Mouse (Mus musculus): Measurements from ENCODE around the gene Gatad2a. TPM values are rescaled to one million over a fixed set of nuclear protein-coding genes. Genes with fewer than 3 reads are reported as not detected.

The Gatad2a gene
- polyA plus RNA-seq, 1 experiment from 2014 or later, result 24.8 TPM

DNA sequence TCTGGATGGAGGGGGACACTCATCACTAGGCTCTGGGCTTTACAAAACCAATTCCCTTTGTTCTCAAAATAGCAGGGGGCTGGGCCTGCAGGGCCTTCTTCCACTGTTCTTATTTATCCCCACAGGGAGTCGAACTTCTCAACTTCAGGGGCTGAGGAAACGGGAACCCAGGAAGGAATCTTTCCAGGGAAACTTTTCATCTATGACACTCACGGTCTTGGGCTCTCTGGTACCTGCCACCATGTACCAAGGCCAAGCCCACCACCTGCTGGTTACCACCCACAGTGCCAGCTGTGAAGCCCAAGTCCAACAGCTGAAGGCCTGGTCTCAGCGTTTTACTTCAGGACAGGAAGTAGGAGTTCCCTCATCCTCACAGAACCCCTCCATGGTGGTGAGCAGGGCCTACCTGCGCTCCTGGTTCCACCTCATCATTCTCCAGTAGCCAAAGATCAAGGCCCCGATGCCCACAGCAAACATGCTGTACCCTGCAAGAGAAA lies 101.3 kb downstream of the Gatad2a start:
- no peak overlapping the region for H3K27ac ChIP-seq (replicated peaks)
- H3K27me3 ChIP-seq (replicated peaks), result peaks cover 6% of the 10 kb centered on the region
- peaks cover 61% of the 10 kb centered on the region for H3K4me1 ChIP-seq
- no peak for ATAC-seq (ENCODE audit: low FRiP score)
- WGBS, result 52% methylated on average over 6 of the region's 6 CpGs
- no peaks in the 10 kb centered on the region for H3K9me3 ChIP-seq (replicated peaks)
- H3K9ac ChIP-seq (replicated peaks), result no peak overlapping the region
- H3K36me3 ChIP-seq, result peaks cover 6% of the 10 kb centered on the region; the same call in 1 of the 2 replicates
- no peak overlapping the region for H3K4me2 ChIP-seq
- no peak overlapping the region for H3K4me3 ChIP-seq (replicated peaks)

- Histone ChIP-seq H3K4me2 (no peak overlapping the region), H3K9ac (replicated peaks) (no peak overlapping the region), H3K27ac (replicated peaks) (no peak overlapping the region), H3K27me3 (replicated peaks) (peaks cover 17% of the 10 kb centered on the region), H3K36me3 (peaks cover 6% of the 10 kb centered on the region; the same call in 1 of the 2 replicates), H3K4me1 (peaks cover 58% of the 10 kb centered on the region), H3K9me3 (replicated peaks) (no peaks in the 10 kb centered on the region), H3K4me3 (replicated peaks) (no peak overlapping the region)
- no peak for ATAC-seq (ENCODE audit: low FRiP score)
- 45% methylated on average over 17 of the region's 17 CpGs for WGBS
These were observed 102.3 kb downstream of the Gatad2a start for GRCm38 (mm10) chr8:69893863-69894262.

GRCm38 (mm10) chr8:69890813-69891241 lies 105.4 kb downstream of the Gatad2a start:
- 38% methylated on average over 19 of the region's 19 CpGs for whole genome bisulfite sequencing
- peaks cover 46% of the 10 kb centered on the region for H3K27me3 ChIP-seq (replicated peaks)
- H3K27ac ChIP-seq (replicated peaks), result 0 out of 2 replicates have a peak overlapping the region, but pooled peaks have one; percentile 2
- H3K4me1 ChIP-seq, result peaks cover 54% of the 10 kb centered on the region
- no peak overlapping the region; the same call in 1 of the 2 replicates for H3K9ac ChIP-seq (replicated peaks)
- peak overlapping the region; percentile 31; the same call in 1 of the 2 replicates for H3K4me2 ChIP-seq
- 0 out of 2 replicates have a peak overlapping the region, but pooled peaks have one; percentile 5 for H3K4me3 ChIP-seq (replicated peaks)
- peaks cover 6% of the 10 kb centered on the region; the same call in 1 of the 2 replicates for H3K36me3 ChIP-seq
- ATAC-seq (ENCODE audit: low FRiP score), result no peak
- no peaks in the 10 kb centered on the region for H3K9me3 ChIP-seq (replicated peaks)

DNA sequence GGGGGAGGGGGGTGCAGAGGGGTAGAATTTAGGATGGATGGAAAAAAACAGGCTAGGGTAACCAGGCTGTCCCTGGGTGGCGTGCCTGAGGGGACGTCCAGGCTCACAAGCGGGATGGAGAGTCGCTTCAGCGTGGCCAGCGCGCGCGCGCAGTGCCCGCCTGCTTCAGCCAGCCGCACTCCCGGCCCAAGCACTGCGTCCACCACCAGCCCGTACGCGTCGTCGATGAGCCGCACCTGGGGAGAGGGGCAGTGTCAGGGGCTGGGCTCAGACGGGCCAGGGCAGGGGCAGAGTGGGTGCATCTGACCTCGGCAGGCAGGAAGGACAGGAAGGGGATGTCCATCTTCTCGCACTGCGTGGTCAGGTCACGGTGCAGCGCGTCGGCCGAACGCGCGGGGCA lies 107.3 kb downstream of the Gatad2a start:
- H3K9ac ChIP-seq (replicated peaks), result no peak overlapping the region

DNA sequence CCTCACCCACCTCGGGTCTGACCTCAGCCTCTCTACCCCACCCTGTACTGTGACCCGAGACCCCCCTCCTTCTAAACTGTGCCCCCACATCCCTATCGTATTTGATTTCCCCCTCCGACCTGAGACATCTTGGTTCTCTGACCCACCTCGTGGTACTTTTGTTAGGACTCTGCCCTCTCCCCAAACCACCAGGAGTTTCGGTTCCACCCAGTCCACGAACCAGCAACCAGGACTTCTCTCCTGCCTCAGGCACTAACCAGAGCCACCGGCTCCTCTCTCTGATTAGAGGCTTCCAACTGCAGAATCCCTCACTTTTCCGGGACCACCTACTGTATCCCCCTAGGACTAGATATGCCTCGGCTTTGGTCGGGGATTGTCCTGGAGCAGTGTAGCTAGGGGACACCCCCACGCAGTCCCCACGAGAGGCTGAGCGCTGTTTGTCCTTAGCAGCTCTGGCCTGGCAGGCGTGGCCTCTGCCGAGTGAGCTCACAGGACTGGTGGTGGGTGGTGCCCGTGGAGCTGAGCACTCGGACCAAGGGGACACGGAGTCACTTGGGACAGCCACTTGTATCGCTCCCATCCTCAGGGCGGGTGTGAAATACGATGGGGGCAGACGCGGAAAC lies 107.8 kb downstream of the Gatad2a start:
- H3K27ac ChIP-seq (replicated peaks), result no peak overlapping the region
- peaks cover 71% of the 10 kb centered on the region for H3K27me3 ChIP-seq (replicated peaks)
- WGBS, result 6% methylated on average over 24 of the region's 24 CpGs
- peaks cover 41% of the 10 kb centered on the region for H3K4me1 ChIP-seq
- H3K9me3 ChIP-seq (replicated peaks), result no peaks in the 10 kb centered on the region
- H3K4me2 ChIP-seq, result peak overlapping the region; percentile 55
- no peaks in the 10 kb centered on the region for H3K36me3 ChIP-seq
- no peak overlapping the region for H3K9ac ChIP-seq (replicated peaks)
- ATAC-seq (ENCODE audit: low FRiP score), result no peak
- peak overlapping the region; percentile 24 for H3K4me3 ChIP-seq (replicated peaks)

More for the DNA sequence above, 107.3 kb downstream of the Gatad2a start:
- Histone ChIP-seq H3K4me3 (replicated peaks) (peak overlapping the region; percentile 24), H3K4me2 (peak overlapping the region; percentile 55), H3K36me3 (peaks cover 3% of the 10 kb centered on the region; the same call in 1 of the 2 replicates), H3K9me3 (replicated peaks) (no peaks in the 10 kb centered on the region), H3K4me1 (peaks cover 40% of the 10 kb centered on the region), H3K27me3 (replicated peaks) (peaks cover 66% of the 10 kb centered on the region), H3K27ac (replicated peaks) (no peak overlapping the region)
- ATAC-seq (ENCODE audit: low FRiP score), result 0 out of 2 replicates have a peak, but pooled peaks have one; percentile 11
- 3% methylated on average over 32 of the region's 32 CpGs for WGBS

DNA sequence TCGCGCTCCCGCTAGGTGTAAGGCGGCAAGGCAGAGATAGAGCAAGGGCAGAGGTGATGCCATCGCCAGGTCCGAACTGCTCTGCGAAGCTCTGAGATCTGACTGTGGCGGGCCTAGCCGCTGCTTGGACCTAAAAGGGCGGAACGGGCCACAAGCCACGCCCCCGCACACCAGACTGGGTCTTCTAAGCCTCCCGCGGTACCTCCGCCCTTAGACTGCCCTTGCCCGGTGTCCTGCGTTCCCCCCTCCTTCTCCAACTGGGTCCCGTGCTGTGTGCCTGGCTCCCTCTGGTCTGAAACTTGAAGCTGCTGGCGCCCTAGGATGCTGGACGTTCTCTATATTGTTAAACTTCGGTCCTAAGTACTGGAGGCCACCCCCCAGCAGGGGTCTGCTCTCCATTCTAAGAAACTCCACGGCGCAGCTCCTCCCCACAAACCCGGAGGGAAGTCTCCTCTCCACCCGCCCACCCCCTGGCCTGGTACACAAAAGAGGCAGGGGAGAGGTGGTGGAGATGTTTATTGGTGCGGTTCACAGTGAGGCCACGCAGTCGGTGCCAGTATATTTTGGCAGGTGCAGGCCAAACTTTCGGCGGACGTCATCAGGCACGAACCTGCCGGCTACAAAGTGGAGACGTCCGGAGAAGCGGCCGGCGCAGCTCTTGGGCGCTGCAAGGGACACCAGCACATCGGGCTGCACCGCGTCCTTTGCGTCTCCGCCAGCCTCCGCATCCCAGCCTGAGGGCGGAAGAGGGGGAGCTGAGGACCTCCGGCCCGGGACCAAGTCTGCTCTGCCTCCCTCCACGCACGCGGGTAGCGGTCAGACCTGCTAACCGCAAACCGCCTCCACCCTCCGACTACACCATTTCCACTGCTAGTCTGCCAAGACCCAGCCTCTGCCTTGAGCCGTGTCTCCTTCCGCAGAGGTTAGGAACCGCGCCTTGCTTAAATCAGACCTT lies 108.6 kb downstream of the Gatad2a start, which contains the start of gene Cilp2:
Gene Cilp2 (minus strand): TSS at position 399 of the 955 bp plus-strand sequence.
- Histone ChIP-seq H3K4me3 (replicated peaks) (peak within 1 kb of the TSS; percentile 24), H3K27me3 (replicated peaks) (peaks cover 79% of the 10 kb centered on the region), H3K9ac (replicated peaks) (no peak within 1 kb of the TSS), H3K4me2 (peak within 1 kb of the TSS; percentile 55), H3K27ac (replicated peaks) (no peak within 1 kb of the TSS), H3K36me3 (no peaks in the 10 kb centered on the region), H3K9me3 (replicated peaks) (no peaks in the 10 kb centered on the region), H3K4me1 (peaks cover 49% of the 10 kb centered on the region)
- 1% methylated on average over 59 of the region's 60 CpGs for WGBS
- no peak for ATAC-seq (ENCODE audit: low FRiP score)

DNA sequence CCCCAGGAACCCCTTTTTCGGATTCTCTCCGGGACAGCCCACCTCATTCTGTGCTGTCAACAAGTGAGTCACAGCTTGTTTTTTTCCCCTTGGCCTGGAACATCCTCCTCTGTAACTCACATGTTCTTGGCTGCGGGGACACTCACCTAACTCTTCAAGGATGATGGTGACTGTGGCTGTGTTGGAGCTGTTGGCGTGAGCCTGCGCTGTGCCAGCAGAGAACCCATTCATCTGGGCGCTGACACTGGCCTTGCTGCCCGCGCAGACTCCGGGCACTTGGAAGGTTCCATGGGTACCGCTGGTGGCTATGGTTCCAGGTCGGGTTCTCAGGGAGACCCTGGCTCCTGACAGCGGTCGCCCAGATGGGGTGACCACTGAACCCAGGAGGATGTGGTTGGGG lies 112.0 kb downstream of the Gatad2a start:
- Histone ChIP-seq H3K36me3 (no peaks in the 10 kb centered on the region), H3K9ac (replicated peaks) (no peak overlapping the region), H3K4me1 (peaks cover 70% of the 10 kb centered on the region), H3K4me2 (no peak overlapping the region), H3K27me3 (replicated peaks) (peaks cover 99% of the 10 kb centered on the region), H3K9me3 (replicated peaks) (no peaks in the 10 kb centered on the region), H3K27ac (replicated peaks) (no peak overlapping the region), H3K4me3 (replicated peaks) (no peak overlapping the region)
- ATAC-seq (ENCODE audit: low FRiP score), result no peak
- 54% methylated on average over 13 of the region's 13 CpGs for whole genome bisulfite sequencing

DNA sequence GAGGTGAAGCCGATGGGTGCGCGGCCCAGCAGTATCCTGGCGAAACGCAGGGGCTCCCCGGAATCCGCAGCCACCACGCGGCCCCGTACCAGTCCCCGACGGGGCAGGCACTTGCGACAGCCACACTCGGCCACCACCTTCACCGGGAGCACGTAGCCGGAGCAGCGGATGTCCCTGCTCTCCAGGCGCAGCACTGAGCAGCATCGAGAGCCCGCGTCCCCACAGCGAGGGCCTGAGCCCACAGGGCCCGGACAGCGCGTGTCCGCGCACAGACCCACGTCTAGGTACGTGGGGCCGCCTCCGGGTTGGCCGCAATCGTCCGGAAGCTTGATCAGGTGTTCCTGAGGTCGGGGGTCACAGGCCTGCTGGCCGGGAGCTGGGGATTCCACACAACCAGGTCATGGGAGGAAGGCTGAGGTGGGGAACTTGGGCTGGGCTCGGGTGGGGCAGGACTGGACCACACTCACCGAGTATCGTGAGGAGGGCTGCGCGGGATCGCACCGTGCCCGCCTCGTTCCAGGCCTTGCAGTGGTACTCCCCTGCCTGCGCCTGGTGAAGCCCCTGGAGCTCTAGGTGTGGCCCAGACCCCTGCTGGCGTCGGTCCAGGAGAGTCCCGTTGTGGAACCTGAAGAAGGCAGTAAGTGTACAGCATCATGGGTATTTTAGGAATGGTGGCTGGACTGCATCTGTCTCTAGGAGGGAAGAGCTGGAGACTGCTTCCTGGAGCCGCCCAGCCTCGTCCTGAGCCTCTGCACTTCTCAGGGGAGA lies 113.2 kb downstream of the Gatad2a start:
- no peak overlapping the region for H3K27ac ChIP-seq (replicated peaks)
- peaks cover 59% of the 10 kb centered on the region for H3K4me1 ChIP-seq
- no peaks in the 10 kb centered on the region for H3K9me3 ChIP-seq (replicated peaks)
- peak overlapping the region; percentile 56 for H3K4me2 ChIP-seq
- WGBS, result 15% methylated on average over 52 of the region's 52 CpGs
- 0 out of 2 replicates have a peak overlapping the region, but pooled peaks have one; percentile 34 for H3K9ac ChIP-seq (replicated peaks)
- peak overlapping the region; percentile 49 for H3K4me3 ChIP-seq (replicated peaks)
- H3K27me3 ChIP-seq (replicated peaks), result peaks cover 97% of the 10 kb centered on the region
- no peaks in the 10 kb centered on the region for H3K36me3 ChIP-seq
- ATAC-seq (ENCODE audit: low FRiP score), result no peak

DNA sequence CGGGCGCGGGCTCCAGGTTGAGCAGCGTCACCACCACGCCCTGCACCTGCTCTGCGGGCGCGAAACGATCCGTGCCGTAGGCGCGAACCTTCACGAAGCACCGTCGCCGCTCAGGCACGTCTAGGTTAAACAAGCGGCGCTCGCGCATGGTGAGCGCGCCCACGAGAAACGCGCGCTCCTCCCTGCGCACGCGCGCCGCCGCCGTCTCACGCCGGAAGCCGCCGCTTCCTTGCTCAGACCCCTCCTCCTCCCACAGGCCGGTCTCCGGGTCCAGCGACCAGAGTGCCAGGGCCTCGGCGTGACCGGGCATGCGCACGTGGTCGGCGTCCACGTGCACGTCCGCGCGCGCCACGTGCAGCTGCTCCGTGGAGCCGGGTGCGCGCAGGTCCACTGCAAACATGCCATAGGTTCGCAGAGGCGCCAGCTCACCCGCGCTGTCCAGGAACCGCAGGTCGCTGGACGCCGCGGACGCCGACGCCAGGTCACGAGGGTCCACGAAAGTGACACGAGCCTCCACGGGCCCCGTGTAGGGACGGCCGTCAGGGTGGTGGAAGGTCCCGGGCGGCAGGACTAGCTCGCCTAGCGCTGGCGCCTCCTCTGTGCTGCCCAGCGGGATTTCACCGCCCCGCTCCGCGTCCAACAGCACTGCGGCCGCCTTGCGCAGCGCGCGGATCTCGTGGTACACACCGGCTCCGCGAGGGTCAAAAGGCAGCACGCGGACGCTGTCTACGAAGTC lies 114.0 kb downstream of the Gatad2a start:
- H3K9ac ChIP-seq (replicated peaks), result peak overlapping the region; percentile 34; the same call in 1 of the 2 replicates
- ATAC-seq (ENCODE audit: low FRiP score), result peak; percentile 77
- no peaks in the 10 kb centered on the region for H3K36me3 ChIP-seq

DNA sequence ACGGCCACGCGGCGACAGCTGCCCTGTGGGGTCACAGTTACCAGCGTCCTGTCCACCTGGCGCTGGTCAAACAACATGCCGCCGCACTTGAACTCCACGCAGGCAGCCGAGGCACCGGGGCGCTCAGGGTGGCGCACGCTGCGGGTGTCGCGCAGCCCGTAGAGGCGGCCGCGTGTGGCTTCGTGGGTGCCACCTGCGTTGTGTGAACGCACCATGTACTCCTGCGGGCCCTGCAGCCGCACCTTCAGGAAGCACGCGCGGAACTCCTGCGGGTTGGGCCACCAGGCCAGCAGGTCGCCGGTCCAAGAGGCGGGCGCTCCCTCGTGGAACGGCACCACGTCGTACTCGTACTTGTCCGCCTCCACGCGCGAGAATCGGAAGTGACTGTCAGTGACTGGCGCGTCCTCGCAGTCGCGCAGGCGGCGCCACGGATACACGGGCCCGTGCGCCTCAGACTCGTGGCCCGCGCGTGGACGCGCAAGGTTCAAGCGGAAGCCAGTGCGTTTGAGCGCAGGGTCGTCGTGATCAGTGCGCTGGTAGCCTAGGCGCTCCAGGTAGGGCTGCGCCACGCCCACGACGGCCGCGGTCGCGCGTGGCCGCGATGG lies 114.8 kb downstream of the Gatad2a start:
- H3K36me3 ChIP-seq, result no peaks in the 10 kb centered on the region
- ATAC-seq (ENCODE audit: low FRiP score), result peak; percentile 27; the same call in 1 of the 2 replicates
- peak overlapping the region; percentile 49 for H3K4me3 ChIP-seq (replicated peaks)
- H3K9me3 ChIP-seq (replicated peaks), result no peaks in the 10 kb centered on the region
- H3K4me2 ChIP-seq, result peak overlapping the region; percentile 56
- H3K27ac ChIP-seq (replicated peaks), result no peak overlapping the region
- H3K27me3 ChIP-seq (replicated peaks), result peaks cover 89% of the 10 kb centered on the region
- peaks cover 45% of the 10 kb centered on the region for H3K4me1 ChIP-seq
- peak overlapping the region; percentile 15; the same call in 1 of the 2 replicates for H3K9ac ChIP-seq (replicated peaks)
- WGBS, result 19% methylated on average over 79 of the region's 79 CpGs

More for the DNA sequence above, 114.0 kb downstream of the Gatad2a start:
- 5% methylated on average over 102 of the region's 103 CpGs for WGBS
- Histone ChIP-seq H3K27me3 (replicated peaks) (peaks cover 91% of the 10 kb centered on the region), H3K4me1 (peaks cover 51% of the 10 kb centered on the region), H3K4me3 (replicated peaks) (peak overlapping the region; percentile 49), H3K4me2 (peak overlapping the region; percentile 56), H3K27ac (replicated peaks) (no peak overlapping the region), H3K9me3 (replicated peaks) (no peaks in the 10 kb centered on the region)

All from neural tube, embryonic 15.5 days (tissue).